Mouse (Mus musculus): ENCODE measurements around the gene Tnni1. TPM values are rescaled to one million over a fixed set of nuclear protein-coding genes. Genes with fewer than 3 reads are reported as not detected.

The Tnni1 gene
- total and polyA plus RNA-seq, 2 experiments from 2014 or later = 0.57 TPM; not detected in 1

DNA sequence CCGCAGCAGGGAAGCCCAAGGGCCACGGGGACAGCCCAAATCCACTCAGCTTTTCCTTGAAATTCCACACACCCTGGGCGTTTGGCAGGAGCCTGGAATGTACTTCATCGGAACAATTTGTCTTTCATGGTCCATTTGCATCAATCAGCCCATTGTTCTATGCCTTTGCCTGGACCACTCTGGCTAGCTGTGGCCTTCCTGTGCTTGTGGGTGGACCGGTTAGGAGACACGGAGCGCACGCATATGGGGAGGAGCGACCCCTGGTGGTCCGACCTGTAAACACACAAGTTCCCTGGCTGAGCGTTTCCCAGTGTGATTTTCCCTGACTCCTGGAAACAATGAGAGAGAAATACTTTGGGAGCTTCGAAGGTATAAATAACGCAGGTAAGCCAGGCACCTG is 2.0 kb downstream of the Tnni1 start:
- ATAC-seq (ENCODE audit: low FRiP score) = peak; percentile 38; the same call in 1 of the 2 replicates
- no peak overlapping the region for H3K9ac ChIP-seq (replicated peaks; ENCODE audit: low read length, poor library complexity, severe bottlenecking)
- 12% methylated on average over 13 of the region's 13 CpGs for WGBS

DNA sequence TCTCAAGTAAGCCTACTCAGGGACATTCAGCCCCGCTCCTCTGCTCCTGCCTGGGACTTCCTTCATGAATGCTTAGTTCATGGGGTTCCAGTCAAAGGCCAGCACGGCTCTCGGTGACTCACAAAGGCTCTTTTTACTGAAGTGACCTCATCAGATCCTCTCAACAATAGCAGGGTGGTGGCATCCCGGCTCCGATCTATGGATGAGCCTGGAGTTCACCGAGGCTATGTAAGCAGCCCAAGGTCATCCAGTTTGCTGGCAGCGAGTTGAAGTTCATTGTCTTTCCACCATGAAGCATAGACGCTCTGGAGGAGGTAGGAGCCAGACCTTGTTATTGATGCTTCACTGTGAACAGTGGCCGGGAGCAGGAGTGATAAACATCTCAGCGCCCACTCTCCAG is 3.6 kb downstream of the Tnni1 start:
- Histone ChIP-seq H3K4me1 (ENCODE audit: insufficient read depth, low read length) (0 out of 2 replicates have a peak, but pooled peaks cover 6% of the 10 kb centered on the region), H3K9ac (replicated peaks; ENCODE audit: low read length, poor library complexity, severe bottlenecking) (no peak overlapping the region), H3K36me3 (ENCODE audit: insufficient read depth, low read length) (no peaks in the 10 kb centered on the region), H3K4me2 (ENCODE audit: low read depth, low read length, poor library complexity, severe bottlenecking) (no peak overlapping the region), H3K9me3 (ENCODE audit: low read length) (no peaks in the 10 kb centered on the region), H3K27me3 (ENCODE audit: insufficient read depth, low read length) (no peaks in the 10 kb centered on the region), H3K27ac (ENCODE audit: low read depth, low read length) (no peak overlapping the region), H3K4me3 (ENCODE audit: low read depth, low read length) (no peak overlapping the region)
- TF ChIP-seq CTCF (IDR thresholded peaks at IDR 0.05) = no peak
- no peak for ATAC-seq (ENCODE audit: low FRiP score)
- 32% methylated on average over 10 of the region's 10 CpGs for WGBS
- no peak for DNase-seq (ENCODE audit: low spot score)

More for the DNA sequence above, 2.0 kb downstream of the Tnni1 start:
- Histone ChIP-seq H3K27ac (ENCODE audit: low read depth, low read length) (no peak overlapping the region), H3K9me3 (ENCODE audit: low read length) (no peaks in the 10 kb centered on the region), H3K27me3 (ENCODE audit: insufficient read depth, low read length) (no peaks in the 10 kb centered on the region), H3K36me3 (ENCODE audit: insufficient read depth, low read length) (no peaks in the 10 kb centered on the region), H3K4me1 (ENCODE audit: insufficient read depth, low read length) (0 out of 2 replicates have a peak, but pooled peaks cover 6% of the 10 kb centered on the region), H3K4me3 (ENCODE audit: low read depth, low read length) (no peak overlapping the region), H3K4me2 (ENCODE audit: low read depth, low read length, poor library complexity, severe bottlenecking) (no peak overlapping the region)
- TF ChIP-seq CTCF (IDR thresholded peaks at IDR 0.05) = peak; percentile 91
- peak; percentile 78 for DNase-seq (ENCODE audit: low spot score)

GRCm38 (mm10) chr1:135787799-135788198 is 8.6 kb downstream of the Tnni1 start:
- H3K36me3 ChIP-seq (ENCODE audit: insufficient read depth, low read length) = no peaks in the 10 kb centered on the region
- 47% methylated on average over 3 of the region's 3 CpGs for WGBS
- H3K9me3 ChIP-seq (ENCODE audit: low read length) = no peaks in the 10 kb centered on the region
- H3K27me3 ChIP-seq (ENCODE audit: insufficient read depth, low read length) = no peaks in the 10 kb centered on the region
- no peak overlapping the region for H3K27ac ChIP-seq (ENCODE audit: low read depth, low read length)
- DNase-seq (ENCODE audit: low spot score) (peak; percentile 85), ATAC-seq (ENCODE audit: low FRiP score) (no peak)
- no peak overlapping the region for H3K4me3 ChIP-seq (ENCODE audit: low read depth, low read length)
- no peak overlapping the region for H3K4me2 ChIP-seq (ENCODE audit: low read depth, low read length, poor library complexity, severe bottlenecking)
- no peaks in the 10 kb centered on the region for H3K4me1 ChIP-seq (ENCODE audit: insufficient read depth, low read length)
- no peak overlapping the region for H3K9ac ChIP-seq (replicated peaks; ENCODE audit: low read length, poor library complexity, severe bottlenecking)
- TF ChIP-seq CTCF (IDR thresholded peaks at IDR 0.05) = peak; percentile 86

DNA sequence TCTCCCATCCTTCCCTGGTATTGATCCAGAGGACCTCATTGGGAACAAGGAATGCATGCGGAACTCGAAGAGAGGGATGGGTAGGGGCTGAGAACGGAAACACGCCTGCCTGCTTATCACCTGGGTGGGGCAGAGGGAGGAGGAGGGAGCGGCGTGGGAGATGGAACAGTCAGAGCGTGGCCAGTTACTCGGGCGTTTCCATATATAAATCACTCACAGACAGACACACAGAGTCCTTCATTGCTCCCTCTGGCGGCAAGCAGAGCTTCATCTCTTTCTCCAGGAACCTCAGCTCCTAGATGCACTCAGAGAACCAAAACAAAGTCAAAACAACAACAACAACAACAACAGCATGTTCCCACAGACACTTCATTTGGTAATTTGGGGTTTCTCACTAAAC is 9.5 kb downstream of the Tnni1 start:
- DNase-seq (ENCODE audit: low spot score) = no peak
- 41% methylated on average over 10 of the region's 10 CpGs for WGBS

DNA sequence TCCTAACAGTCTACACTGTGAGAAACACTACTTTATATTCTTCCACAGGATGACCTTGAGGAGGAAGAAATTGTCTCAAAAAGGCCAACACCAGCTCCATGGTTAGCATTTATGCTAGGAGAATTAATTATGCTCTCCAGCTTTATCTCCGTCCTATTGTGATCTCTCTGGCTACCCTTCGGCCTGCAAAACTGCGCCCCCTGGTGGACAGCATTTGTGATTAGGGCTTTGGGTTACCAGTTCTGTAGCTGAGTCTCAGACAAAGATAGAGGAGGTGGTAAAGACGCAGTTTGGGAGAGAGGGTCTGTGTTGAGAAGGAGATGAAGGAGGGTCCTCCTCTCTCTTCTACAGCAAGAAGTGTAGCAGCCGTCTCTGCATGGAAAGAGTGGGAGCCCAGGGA is 10.6 kb downstream of the Tnni1 start:
- no peaks in the 10 kb centered on the region for H3K9me3 ChIP-seq (ENCODE audit: low read length)
- H3K4me3 ChIP-seq (ENCODE audit: low read depth, low read length) = no peak overlapping the region
- no peak for ATAC-seq (ENCODE audit: low FRiP score)
- H3K27ac ChIP-seq (ENCODE audit: low read depth, low read length) = no peak overlapping the region
- TF ChIP-seq CTCF (IDR thresholded peaks at IDR 0.05) = peak; percentile 91
- 12% methylated on average over 5 of the region's 5 CpGs for whole genome bisulfite sequencing
- peak; percentile 71 for DNase-seq (ENCODE audit: low spot score)
- no peaks in the 10 kb centered on the region for H3K36me3 ChIP-seq (ENCODE audit: insufficient read depth, low read length)
- H3K4me2 ChIP-seq (ENCODE audit: low read depth, low read length, poor library complexity, severe bottlenecking) = no peak overlapping the region
- H3K4me1 ChIP-seq (ENCODE audit: insufficient read depth, low read length) = no peaks in the 10 kb centered on the region; the same call in 1 of the 2 replicates
- no peak overlapping the region; the same call in 1 of the 2 replicates for H3K9ac ChIP-seq (replicated peaks; ENCODE audit: low read length, poor library complexity, severe bottlenecking)
- H3K27me3 ChIP-seq (ENCODE audit: insufficient read depth, low read length) = no peaks in the 10 kb centered on the region

More for the DNA sequence above, 9.5 kb downstream of the Tnni1 start:
- no peak overlapping the region for H3K27ac ChIP-seq (ENCODE audit: low read depth, low read length)
- no peak overlapping the region for H3K4me3 ChIP-seq (ENCODE audit: low read depth, low read length)
- no peak overlapping the region for H3K9ac ChIP-seq (replicated peaks; ENCODE audit: low read length, poor library complexity, severe bottlenecking)
- H3K27me3 ChIP-seq (ENCODE audit: insufficient read depth, low read length) = no peaks in the 10 kb centered on the region
- TF ChIP-seq CTCF (IDR thresholded peaks at IDR 0.05) = peak; percentile 51
- no peak overlapping the region for H3K4me2 ChIP-seq (ENCODE audit: low read depth, low read length, poor library complexity, severe bottlenecking)
- no peak for ATAC-seq (ENCODE audit: low FRiP score)
- H3K4me1 ChIP-seq (ENCODE audit: insufficient read depth, low read length) = no peaks in the 10 kb centered on the region; the same call in 1 of the 2 replicates
- H3K9me3 ChIP-seq (ENCODE audit: low read length) = no peaks in the 10 kb centered on the region
- no peaks in the 10 kb centered on the region for H3K36me3 ChIP-seq (ENCODE audit: insufficient read depth, low read length)

DNA sequence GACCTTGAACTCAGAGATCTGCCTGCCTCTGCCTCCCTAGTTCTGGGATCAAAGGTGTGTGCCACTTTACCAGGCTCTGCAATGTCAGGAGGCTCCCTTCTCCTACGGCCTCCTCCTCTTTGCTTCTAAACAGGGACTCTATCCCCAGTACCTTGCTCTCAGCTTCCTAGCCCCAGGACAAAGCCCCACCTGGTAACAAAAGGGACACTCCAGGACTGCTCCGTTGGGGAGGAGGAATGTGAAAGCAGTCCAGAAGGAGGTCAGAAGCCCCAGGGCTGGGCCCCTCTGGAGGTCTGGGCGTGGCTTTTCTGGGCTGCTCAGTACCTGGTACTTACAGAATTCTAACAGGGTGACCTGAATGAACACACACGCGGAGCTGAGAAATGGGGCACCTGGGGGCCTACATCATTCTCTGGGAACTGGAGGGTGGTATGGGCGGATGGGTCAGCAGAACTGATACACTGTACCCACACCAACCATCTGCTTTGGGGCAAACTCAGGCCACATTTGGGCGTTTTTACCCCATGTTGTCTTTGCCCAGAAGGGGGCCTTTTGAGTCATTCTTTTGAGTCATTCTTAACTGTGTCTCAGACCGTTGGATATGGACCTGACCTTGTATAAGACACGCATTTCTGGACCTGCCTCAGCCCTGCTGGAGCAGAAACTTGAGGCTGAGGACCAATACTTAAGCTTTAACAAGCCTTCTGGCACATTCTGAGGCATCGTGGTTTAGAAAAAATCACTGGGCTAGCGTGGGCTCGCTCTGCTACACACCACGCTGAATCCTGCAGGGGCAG is 13.1 kb downstream of the Tnni1 start:
- no peak for TF ChIP-seq CTCF (IDR thresholded peaks at IDR 0.05)
- Histone ChIP-seq H3K4me1 (ENCODE audit: insufficient read depth, low read length) (no peaks in the 10 kb centered on the region; the same call in 1 of the 2 replicates), H3K4me3 (ENCODE audit: low read depth, low read length) (no peak overlapping the region), H3K27ac (ENCODE audit: low read depth, low read length) (no peak overlapping the region), H3K36me3 (ENCODE audit: insufficient read depth, low read length) (no peaks in the 10 kb centered on the region), H3K9me3 (ENCODE audit: low read length) (no peaks in the 10 kb centered on the region), H3K4me2 (ENCODE audit: low read depth, low read length, poor library complexity, severe bottlenecking) (no peak overlapping the region), H3K27me3 (ENCODE audit: insufficient read depth, low read length) (no peaks in the 10 kb centered on the region), H3K9ac (replicated peaks; ENCODE audit: low read length, poor library complexity, severe bottlenecking) (no peak overlapping the region)
- WGBS = 63% methylated on average over 13 of the region's 13 CpGs
- no peak for DNase-seq (ENCODE audit: low spot score)
- ATAC-seq (ENCODE audit: low FRiP score) = no peak

Data from midbrain, postnatal 0 days (tissue).